Mouse (Mus musculus) myocyte (in vitro differentiated cells): Measurements from ENCODE around the gene Phactr2.

Experiments
- E2F4 ChIP-seq: IDR thresholded peaks from one replicate; pipeline ENCODE4 v1.6.1; 2011; ENCODE audit warnings: mild to moderate bottlenecking, control low read depth, moderate library complexity; ENCODE audit not compliant: insufficient read depth
- POLR2A ChIP-seq: IDR thresholded peaks from one replicate; pipeline ENCODE4 v1.6.1; 2011; ENCODE audit warnings: low read depth, mild to moderate bottlenecking, control low read depth, moderate library complexity; ENCODE audit not compliant: insufficient read length
- TCF12 ChIP-seq: IDR thresholded peaks from one replicate; pipeline ENCODE4 v1.6.1; 2011; ENCODE audit warnings: mild to moderate bottlenecking, control low read depth; ENCODE audit not compliant: poor library complexity, insufficient read depth, severe bottlenecking

GRCm38 (mm10) chr10:13401971-13402370 lies 72.2 kb downstream of the Phactr2 start:
- TF ChIP-seq POLR2A (no peak), TCF12 (no peak), E2F4 (no peak)
